Mouse (Mus musculus) hindlimb bud, embryonic 11.5 days (tissue): Measurements from ENCODE around the gene Itgb2.

Experiments
- DNase-seq: peaks from one replicate; pipeline ENCODE4 v3.0.0-alpha.2; 2012; ENCODE audit warnings: low read depth, low spot score; ENCODE audit errors: extremely low spot score

Itgb2 gene

DNA sequence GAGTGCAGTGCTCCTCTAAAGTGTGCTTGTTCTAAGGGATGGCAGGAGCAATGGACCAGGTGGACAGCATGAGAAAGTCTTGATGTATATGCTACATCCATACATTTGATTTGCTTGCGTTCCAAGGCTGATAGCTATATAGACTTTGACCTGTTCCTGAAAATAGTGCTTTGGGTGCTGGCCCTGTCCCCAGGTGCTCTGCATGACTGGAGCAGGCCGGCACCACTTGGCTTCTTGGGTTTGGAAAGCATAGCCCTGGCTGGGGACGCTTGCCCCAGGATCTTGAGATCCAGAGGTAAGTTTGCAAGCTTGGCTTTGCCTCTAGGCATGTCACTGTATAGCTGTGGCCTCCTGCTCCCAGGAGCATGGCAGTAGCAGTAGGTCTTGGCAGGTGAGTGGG is 56.6 kb downstream of the Itgb2 start:
- DNase-seq, result no peak

DNA sequence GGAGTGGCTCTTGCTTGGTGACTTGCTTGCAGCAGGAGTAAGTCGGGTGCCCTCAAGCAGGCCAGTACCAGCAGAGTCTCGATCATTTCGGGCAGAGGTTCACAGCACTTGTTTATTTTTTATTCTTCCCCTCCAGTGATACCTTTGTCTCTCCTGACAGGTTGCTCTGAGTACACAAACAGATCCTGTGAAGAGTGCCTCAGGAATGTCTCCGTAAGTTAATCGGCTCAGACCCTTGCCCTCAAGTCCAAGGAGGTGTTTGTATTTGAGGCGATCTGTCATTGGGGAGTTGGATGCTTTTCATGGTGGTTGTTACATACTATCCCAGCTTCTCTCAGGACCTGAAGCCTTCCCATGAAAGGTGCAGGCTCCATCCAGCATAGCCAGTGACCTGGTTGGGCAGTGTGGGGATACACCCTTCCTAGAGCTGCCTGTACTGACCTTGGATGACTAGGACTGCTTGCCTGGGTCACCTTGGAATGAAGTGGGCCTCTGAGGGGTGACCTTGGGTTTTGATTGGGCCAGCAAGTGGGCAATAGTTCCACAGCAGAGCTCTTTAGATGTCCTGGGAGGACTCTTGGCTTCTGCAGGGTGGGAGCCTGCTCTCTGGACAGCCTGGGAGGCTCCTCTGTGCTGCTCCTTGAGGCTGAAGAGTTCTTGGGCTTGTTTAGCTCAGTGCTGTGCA is 57.2 kb downstream of the Itgb2 start:
- DNase-seq, result no peak

DNA sequence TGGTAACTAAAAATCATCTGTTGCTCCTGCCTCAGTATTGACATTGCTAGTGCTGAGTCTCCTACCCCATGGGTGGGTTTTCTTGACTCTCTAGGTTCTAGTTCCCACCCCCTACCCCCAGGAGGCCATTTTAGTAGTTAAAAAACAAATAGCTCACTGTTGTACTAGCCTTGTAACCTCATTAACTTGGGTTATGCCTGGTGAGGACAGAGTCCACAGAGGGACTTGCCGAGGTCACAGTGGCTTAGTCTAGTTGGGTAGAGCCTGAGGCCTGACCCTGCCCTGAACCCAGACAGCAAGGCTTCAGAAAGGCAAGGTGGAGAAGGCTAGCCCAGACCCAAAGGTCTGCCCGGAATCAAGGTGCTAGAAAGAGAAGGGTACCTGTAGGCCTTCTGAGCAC is 58.0 kb downstream of the Itgb2 start:
- DNase-seq, result no peak

GRCm38 (mm10) chr10:77589117-77589516 is 59.1 kb downstream of the Itgb2 start:
- DNase-seq, result no peak

DNA sequence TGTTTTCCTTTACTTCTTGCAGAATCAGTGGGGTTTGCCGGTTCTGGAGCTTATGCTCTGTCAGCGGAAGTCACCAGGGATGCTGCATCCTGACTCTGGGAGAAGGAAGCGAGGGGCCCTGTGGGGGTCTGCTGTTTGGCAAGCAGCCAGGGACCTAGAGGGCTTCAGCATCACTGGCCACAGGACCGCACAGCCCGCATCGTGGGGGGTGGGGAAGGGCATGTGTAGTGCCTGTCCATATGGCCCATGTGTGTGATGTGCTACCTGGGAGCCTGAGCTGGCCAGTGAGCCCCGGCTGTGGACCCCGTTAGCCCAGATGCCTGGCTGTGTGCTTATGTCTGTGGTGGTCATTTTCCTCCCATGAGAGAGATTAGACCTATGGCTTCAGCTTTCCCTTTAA is 59.7 kb downstream of the Itgb2 start:
- DNase-seq, result no peak

DNA sequence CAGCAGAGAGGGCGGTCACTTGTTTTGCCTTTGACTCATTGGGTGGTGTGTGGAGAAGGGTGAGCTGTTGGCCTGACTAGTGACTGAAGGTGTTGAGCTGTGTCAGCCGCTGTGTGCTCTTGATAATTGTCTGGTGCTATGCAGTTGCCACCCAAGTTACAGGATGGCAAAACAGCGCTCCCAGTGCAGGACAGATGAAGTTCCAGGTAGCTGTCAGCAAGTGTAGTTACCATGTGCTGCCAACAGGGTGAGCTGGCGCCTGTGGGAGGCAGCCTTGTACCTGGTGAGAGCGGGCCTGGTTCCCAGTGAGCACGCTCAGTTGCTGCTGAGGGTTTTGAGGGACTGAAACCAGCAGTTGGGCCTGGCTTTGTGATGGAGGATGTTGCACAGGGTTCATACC is 60.8 kb downstream of the Itgb2 start:
- no peak for DNase-seq

- no peak for DNase-seq
These were observed 61.5 kb downstream of the Itgb2 start for GRCm38 (mm10) chr10:77591546-77591945.

GRCm38 (mm10) chr10:77596060-77596459 is 66.0 kb downstream of the Itgb2 start:
- no peak for DNase-seq

GRCm38 (mm10) chr10:77603021-77603420 is 73.0 kb downstream of the Itgb2 start:
- no peak for DNase-seq

- DNase-seq, result no peak
These were observed 74.1 kb downstream of the Itgb2 start for GRCm38 (mm10) chr10:77604111-77604510.

GRCm38 (mm10) chr10:77604958-77605357 is 74.9 kb downstream of the Itgb2 start:
- no peak for DNase-seq

DNA sequence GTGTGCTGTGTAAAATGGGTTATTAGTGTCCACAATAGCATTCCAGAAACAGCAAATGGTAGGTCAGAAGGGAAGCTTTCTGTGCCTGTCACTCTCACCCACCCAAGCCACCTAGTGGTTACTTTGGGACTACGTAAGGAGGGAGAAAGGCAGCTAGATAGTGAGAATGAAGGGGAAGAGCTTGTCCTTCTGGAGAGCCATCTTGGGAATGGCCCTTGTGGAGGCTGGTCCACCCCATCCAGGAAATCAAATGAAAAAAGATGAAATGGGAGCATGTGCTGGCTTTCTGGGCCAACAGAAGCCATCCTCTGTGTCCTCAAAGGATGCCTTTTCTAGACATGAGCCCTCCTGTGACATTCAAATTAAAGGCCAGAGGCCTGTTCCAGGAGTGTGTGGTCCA is 75.3 kb downstream of the Itgb2 start:
- DNase-seq, result no peak

GRCm38 (mm10) chr10:77605908-77606826 is 76.1 kb downstream of the Itgb2 start, which contains the start of the genes Sumo3 and Gm49325:
TSS of gene Sumo3 (plus strand) at chr10:77606097.
TSS of gene Gm49325 (plus strand) at chr10:77606197.
- no peak for DNase-seq

DNA sequence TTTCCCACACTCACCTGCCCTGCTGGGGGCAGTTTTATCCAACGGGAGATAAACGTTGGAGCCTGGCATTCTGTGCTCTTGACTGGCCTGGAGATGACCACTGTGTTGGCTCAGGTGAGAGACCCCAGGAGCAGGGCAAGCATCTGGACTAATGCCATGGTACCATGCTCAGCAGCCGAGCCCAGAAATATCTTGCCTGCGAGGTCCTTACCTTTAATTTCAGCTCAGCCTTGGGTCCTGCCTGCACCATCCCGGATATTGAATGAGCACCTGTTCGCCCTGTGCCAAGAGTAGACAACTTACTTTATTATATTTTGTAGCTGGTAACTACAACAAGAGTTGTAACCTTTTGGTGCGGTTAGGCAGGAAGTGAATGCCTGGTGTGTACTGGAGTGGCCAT is 76.8 kb downstream of the Itgb2 start:
- no peak for DNase-seq

DNA sequence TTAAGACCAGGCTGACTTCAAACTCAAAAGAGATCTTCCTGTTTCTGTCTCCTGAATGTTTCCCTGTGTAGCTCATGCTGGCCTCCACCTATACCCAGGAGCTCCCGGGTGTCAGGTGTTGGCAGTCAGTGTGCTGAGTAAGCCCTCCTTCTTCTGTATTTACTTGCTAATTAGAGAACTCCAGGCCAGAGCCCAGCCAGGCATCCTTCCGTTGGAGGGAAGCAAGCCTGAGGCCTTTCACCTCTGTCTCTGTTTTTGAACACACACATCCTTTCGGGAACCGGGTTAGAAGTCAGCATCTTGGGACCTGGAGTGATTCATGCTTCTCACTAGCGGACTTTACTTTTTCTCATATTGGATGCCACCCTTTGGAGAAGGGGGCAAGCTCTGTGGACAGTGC is 77.4 kb downstream of the Itgb2 start:
- no peak for DNase-seq

DNA sequence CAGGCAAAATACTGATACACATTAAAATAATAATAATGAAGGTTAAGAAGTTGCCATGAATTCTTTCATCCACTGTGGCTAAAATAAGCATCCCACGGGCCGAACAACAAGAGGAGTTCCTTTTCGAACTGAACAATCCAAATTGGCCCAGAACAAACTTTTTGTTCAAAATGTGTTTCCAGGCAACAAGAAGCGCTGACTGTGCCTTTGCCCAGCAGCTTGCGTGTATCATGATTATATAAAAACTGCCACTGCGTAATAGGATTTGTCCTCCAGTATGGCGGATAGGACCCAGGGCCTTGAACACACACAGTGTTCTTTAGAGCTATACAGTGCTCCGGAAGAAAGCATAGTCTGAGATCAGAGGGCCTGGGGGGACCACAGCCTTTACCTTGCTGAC is 78.5 kb downstream of the Itgb2 start:
- DNase-seq, result no peak

DNA sequence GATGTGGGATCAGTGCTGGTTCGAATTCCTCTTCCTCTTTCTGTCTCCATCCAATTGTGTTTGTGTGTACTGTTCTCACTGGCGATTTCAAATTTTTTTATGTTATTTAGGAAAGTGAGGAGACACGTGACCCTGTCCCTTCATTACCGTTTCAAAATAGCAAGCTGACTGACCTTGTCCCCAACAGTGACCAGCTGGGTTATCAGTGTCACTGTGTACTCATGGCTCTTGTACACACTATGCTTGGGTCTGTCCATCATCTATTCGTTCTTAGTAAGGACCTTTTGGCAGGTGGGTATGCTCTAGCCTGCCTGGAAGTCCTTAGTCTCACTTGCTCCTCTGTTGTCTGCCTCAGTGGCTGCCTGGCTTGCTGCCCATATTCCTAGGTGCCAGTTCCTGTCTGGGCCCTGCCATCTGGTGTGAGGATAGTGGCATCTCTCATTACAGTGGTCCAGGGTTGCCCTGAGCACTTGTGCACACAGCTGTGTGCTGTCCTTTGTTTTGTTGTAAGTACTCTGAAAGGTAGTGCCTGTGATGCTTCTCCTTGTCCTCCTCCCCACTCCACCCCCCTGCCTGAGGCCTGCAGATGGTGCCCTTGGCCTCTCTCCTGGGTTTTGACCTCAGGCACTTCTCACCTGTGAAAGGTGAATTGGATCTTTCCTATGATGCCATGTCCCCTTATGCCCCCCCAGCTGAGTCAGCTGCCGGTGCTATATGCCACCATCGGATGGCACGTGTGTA is 80.3 kb downstream of the Itgb2 start:
- no peak for DNase-seq

DNA sequence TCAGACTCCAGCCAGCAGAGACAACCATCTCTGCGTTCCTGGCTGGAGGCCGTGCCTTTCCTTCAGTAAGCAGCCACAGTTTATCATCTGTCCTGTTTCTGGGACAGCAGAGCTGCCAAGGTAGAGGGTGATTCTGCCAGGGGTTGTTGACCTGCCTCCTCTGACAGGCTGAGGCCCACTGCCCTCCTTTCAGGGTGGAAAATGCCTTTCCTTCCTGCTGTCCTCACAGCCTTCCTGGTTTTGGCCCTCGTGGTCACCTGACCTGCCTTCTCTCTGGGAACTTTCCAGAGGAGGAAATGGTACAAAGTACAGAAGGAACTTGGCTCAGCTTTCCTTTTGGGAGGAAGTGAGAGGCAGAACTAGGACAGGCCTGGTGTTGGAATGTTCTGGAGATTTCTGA is 83.4 kb downstream of the Itgb2 start:
- no peak for DNase-seq
